Mouse (Mus musculus) limb, embryonic 11.5 days (tissue): ENCODE measurements at regions not wholly inside any gene's neighbourhood (a gene's known extent, or its start where the extent isn't known, plus 50 kb on each side); places are given as distances from the start of the nearest gene placed in this dataset.

ENCODE experiments used
- ATAC-seq: fragments of 200-750 bp; cut with Nextera tagmentation; 2 replicates; pipeline ENCODE4 v1.8.0; 2017; ENCODE audit warnings: low read depth; ENCODE audit not compliant: insufficient number of reproducible peaks, low FRiP score, low TSS enrichment
- DNase-seq: peaks from one replicate; pipeline ENCODE4 v3.0.0-alpha.2; 2015; ENCODE audit warnings: low spot score
- H3K27ac ChIP-seq: fragments of 300-500 bp; sonication (generic); replicated peaks from 2 replicates; pipeline ENCODE4 v1.5.1; 2014; ENCODE audit warnings: low read depth, mild to moderate bottlenecking, low read length
- H3K27me3 ChIP-seq: fragments of 300-500 bp; sonication (generic); 2 replicates; pipeline ENCODE4 v1.6.1; 2014; ENCODE audit warnings: mild to moderate bottlenecking, low read length, mixed read lengths; ENCODE audit not compliant: control insufficient read depth, insufficient read depth
- H3K36me3 ChIP-seq: fragments of 300-500 bp; sonication (generic); 2 replicates; pipeline ENCODE4 v1.6.1; 2014; ENCODE audit warnings: mild to moderate bottlenecking, low read length, moderate library complexity, mixed read lengths; ENCODE audit not compliant: control insufficient read depth, insufficient read depth
- H3K4me1 ChIP-seq: fragments of 300-500 bp; sonication (generic); 2 replicates; pipeline ENCODE4 v1.6.1; 2014; ENCODE audit warnings: low read length, mixed read lengths; ENCODE audit not compliant: control insufficient read depth, insufficient read depth
- H3K4me2 ChIP-seq: fragments of 300-500 bp; sonication (generic); 2 replicates; pipeline ENCODE4 v1.6.1; 2014; ENCODE audit warnings: low read depth, mild to moderate bottlenecking, moderate library complexity; ENCODE audit not compliant: severe bottlenecking
- H3K4me3 ChIP-seq: fragments of 300-500 bp; sonication (generic); 2 replicates; pipeline ENCODE4 v1.5.1; 2014; ENCODE audit warnings: low read depth, low read length
- H3K9ac ChIP-seq: fragments of 300-500 bp; sonication (generic); 2 replicates; pipeline ENCODE4 v1.6.1; 2014; ENCODE audit warnings: mild to moderate bottlenecking, low read length
- H3K9me3 ChIP-seq: fragments of 300-500 bp; sonication (generic); 2 replicates; pipeline ENCODE4 v1.6.1; 2016; ENCODE audit warnings: low read length; ENCODE audit not compliant: control insufficient read depth
- WGBS: fragments of 180-500 bp; shearing (Covaris S2); extraction: QIAGEN DNeasy Blood & Tissue Kit; methylation state at CpG from one replicate; pipeline ENCODE4 v1.1.7; 2014; 5-methylcytosine and 5-hydroxymethylcytosine counted together

DNA sequence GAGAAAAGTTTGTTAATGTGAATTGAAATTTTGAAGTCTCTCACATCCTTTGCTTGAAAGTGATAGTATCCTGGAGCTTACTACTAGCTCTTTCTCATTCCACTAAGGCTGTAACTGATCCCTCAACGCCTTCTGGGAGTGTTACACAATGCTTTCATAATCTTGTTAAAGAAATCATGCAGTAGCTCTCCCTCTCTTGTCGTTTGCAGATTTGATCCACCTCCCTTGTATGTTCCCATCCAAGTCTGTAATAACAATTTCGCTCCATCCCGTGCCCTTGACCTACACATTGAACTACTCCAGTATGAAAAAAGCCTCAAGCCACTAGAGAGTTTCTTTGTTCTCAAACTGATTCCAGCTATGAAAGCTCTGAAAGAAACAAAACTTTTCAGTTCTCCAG, 63.9 kb upstream of the Fibin start:
- no peaks in the 10 kb centered on the region for H3K36me3 ChIP-seq
- no peaks in the 10 kb centered on the region for H3K4me1 ChIP-seq
- DNase-seq = no peak
- no peak for ATAC-seq
- WGBS = 73% methylated on average over 4 of the region's 4 CpGs
- H3K4me3 ChIP-seq = no peak overlapping the region
- H3K27ac ChIP-seq = no peak overlapping the region
- no peaks in the 10 kb centered on the region for H3K27me3 ChIP-seq
- no peak overlapping the region for H3K4me2 ChIP-seq
- no peaks in the 10 kb centered on the region for H3K9me3 ChIP-seq
- no peak overlapping the region for H3K9ac ChIP-seq

DNA sequence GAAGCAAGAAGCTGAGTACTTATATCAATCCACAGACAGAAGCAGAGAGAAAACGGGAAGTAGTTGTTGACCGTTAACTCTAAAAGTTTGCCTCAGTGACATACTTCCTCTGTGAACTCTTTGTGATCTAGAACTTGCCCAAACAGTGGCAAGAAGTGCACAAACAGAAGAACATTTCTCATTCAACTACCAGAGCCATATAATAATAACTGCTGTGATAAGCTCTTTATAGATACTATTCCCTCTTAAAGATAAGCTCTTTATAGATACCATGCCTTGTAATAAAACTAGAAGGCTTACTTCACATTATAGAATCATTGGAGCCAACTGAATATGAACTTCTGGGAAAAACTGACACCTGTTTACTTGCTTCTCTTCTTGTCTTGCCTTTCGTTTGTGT, 89.7 kb upstream of the Fibin start:
- no peak overlapping the region for H3K4me3 ChIP-seq
- H3K4me2 ChIP-seq = no peak overlapping the region
- no peak overlapping the region for H3K27ac ChIP-seq
- no peak for ATAC-seq
- WGBS = 88% methylated on average over 3 of the region's 3 CpGs
- H3K9ac ChIP-seq = no peak overlapping the region
- H3K27me3 ChIP-seq = no peaks in the 10 kb centered on the region
- H3K4me1 ChIP-seq = no peaks in the 10 kb centered on the region
- no peaks in the 10 kb centered on the region for H3K36me3 ChIP-seq
- no peaks in the 10 kb centered on the region for H3K9me3 ChIP-seq
- DNase-seq = no peak

GRCm38 (mm10) chr2:110472307-110472995, 109.5 kb upstream of the Fibin start:
- DNase-seq = no peak
- H3K27ac ChIP-seq = no peak overlapping the region
- H3K4me2 ChIP-seq = no peak overlapping the region
- H3K27me3 ChIP-seq = no peaks in the 10 kb centered on the region
- no peaks in the 10 kb centered on the region for H3K36me3 ChIP-seq
- H3K9me3 ChIP-seq = no peaks in the 10 kb centered on the region
- no peaks in the 10 kb centered on the region for H3K4me1 ChIP-seq
- ATAC-seq = no peak
- WGBS = 80% methylated on average over 3 of the region's 3 CpGs
- H3K9ac ChIP-seq = no peak overlapping the region
- no peak overlapping the region for H3K4me3 ChIP-seq

DNA sequence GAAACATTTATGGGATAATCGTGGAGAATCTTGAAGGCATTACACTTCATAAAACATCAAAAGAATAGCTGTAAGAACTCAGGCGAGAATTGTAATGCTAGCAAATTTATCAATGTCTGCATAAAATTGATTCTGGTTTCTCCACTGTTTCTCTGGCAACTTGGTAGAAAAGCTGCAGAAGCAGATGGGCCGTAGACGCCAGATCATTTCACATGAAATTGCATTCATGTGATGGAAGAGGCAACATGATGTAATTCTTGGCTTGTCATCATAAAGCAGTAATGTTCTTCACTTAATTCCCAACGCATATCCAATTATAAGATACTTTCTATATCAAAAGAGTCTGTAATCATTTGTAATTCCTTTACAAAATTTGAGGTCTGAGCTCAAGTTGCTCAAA, 113.6 kb upstream of the Fibin start:
- DNase-seq (no peak), ATAC-seq (no peak)
- Histone ChIP-seq H3K36me3 (no peaks in the 10 kb centered on the region), H3K4me2 (no peak overlapping the region), H3K27ac (no peak overlapping the region), H3K4me3 (no peak overlapping the region), H3K4me1 (no peaks in the 10 kb centered on the region), H3K9ac (no peak overlapping the region), H3K27me3 (no peaks in the 10 kb centered on the region), H3K9me3 (no peaks in the 10 kb centered on the region)
- WGBS = 38% methylated on average over 5 of the region's 5 CpGs

DNA sequence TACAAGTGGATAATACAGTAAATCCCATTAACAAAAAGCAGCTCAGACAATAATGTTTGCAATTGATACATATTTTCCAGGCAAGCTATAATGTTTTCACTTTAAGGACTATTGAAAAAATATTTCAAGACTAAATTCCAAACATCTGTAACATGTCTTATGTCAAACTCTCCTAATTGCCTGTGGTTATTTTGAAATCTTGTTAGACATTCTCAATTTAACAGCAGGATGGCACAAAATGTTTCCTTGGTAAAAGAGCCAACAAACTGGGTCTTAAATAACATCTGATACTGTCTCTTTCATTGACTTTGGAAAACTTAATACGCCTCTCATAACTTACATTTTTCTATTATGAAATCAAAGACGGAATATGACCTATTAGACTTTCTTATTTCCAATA, 115.8 kb upstream of the Slc5a12 start:
- no peak overlapping the region for H3K4me3 ChIP-seq
- H3K4me2 ChIP-seq = no peak overlapping the region
- no peak for ATAC-seq
- no peak for DNase-seq
- H3K9ac ChIP-seq = no peak overlapping the region
- WGBS = 90% methylated on average over 2 of the region's 2 CpGs
- H3K27ac ChIP-seq = no peak overlapping the region
- H3K36me3 ChIP-seq = no peaks in the 10 kb centered on the region
- H3K9me3 ChIP-seq = no peaks in the 10 kb centered on the region
- peaks cover 7% of the 10 kb centered on the region; the same call in 1 of the 2 replicates for H3K4me1 ChIP-seq
- H3K27me3 ChIP-seq = no peaks in the 10 kb centered on the region

- 17% methylated on average over 5 of the region's 5 CpGs for WGBS
- Histone ChIP-seq H3K9ac (no peak overlapping the region; the same call in 1 of the 2 replicates), H3K27ac (peak overlapping the region; percentile 78), H3K27me3 (no peaks in the 10 kb centered on the region), H3K36me3 (no peaks in the 10 kb centered on the region), H3K4me3 (no peak overlapping the region), H3K9me3 (no peaks in the 10 kb centered on the region), H3K4me1 (peaks cover 9% of the 10 kb centered on the region; the same call in 1 of the 2 replicates), H3K4me2 (0 out of 2 replicates have a peak overlapping the region, but pooled peaks have one; percentile 10)
- DNase-seq (no peak), ATAC-seq (0 out of 2 replicates have a peak, but pooled peaks have one; percentile 5)
These were observed 110.9 kb upstream of the Slc5a12 start for GRCm38 (mm10) chr2:110486201-110486600.

GRCm38 (mm10) chr2:110486724-110487123, 110.4 kb upstream of the Slc5a12 start:
- H3K4me1 ChIP-seq = peaks cover 9% of the 10 kb centered on the region; the same call in 1 of the 2 replicates
- no peaks in the 10 kb centered on the region for H3K27me3 ChIP-seq
- peak overlapping the region; percentile 78 for H3K27ac ChIP-seq
- H3K4me3 ChIP-seq = no peak overlapping the region
- no peak overlapping the region for H3K9ac ChIP-seq
- no peak overlapping the region for H3K4me2 ChIP-seq
- no peaks in the 10 kb centered on the region for H3K36me3 ChIP-seq
- DNase-seq = peak; percentile 76
- WGBS = 13% methylated on average over 4 of the region's 4 CpGs
- no peaks in the 10 kb centered on the region for H3K9me3 ChIP-seq
- ATAC-seq = peak; percentile 86

- Histone ChIP-seq H3K4me1 (peaks cover 9% of the 10 kb centered on the region; the same call in 1 of the 2 replicates), H3K27me3 (no peaks in the 10 kb centered on the region), H3K9ac (no peak overlapping the region), H3K4me2 (no peak overlapping the region), H3K36me3 (no peaks in the 10 kb centered on the region), H3K9me3 (no peaks in the 10 kb centered on the region), H3K27ac (no peak overlapping the region), H3K4me3 (no peak overlapping the region)
- WGBS = 74% methylated on average over 7 of the region's 7 CpGs
- DNase-seq = no peak
- ATAC-seq = no peak
These were observed 109.1 kb upstream of the Slc5a12 start for GRCm38 (mm10) chr2:110487950-110488349.

DNA sequence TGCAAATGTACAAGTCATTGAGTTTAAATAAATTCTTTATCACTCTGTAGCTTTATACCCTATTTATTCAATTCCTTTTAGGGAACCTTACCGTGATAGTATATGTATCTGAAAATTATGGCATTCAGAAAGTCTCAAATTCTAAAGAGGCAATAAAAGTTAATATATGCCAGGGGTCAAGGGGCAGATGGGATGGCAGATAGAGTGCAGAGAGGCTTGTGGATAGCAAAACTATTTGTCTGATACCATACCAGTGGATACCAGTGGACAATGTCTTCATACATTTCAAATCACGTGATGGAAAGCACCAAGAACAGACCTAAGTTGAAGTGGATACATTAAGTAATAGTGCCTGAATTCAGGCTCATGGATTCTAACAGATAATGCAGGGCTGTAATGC, 95.3 kb upstream of the Slc5a12 start:
- Histone ChIP-seq H3K4me3 (no peak overlapping the region), H3K9ac (no peak overlapping the region), H3K9me3 (no peaks in the 10 kb centered on the region), H3K27me3 (no peaks in the 10 kb centered on the region), H3K27ac (no peak overlapping the region), H3K4me2 (no peak overlapping the region), H3K4me1 (no peaks in the 10 kb centered on the region), H3K36me3 (no peaks in the 10 kb centered on the region)
- WGBS = 74% methylated on average over 2 of the region's 2 CpGs
- DNase-seq (no peak), ATAC-seq (no peak)
